Mouse (Mus musculus) retina, embryonic 14.5 days (tissue): ENCODE results near the gene Anapc2.

Experiments used
- DNase-seq: peaks from one replicate; pipeline ENCODE4 v3.0.0-alpha.2; 2015; ENCODE audit warnings: low spot score

Anapc2 gene

DNA sequence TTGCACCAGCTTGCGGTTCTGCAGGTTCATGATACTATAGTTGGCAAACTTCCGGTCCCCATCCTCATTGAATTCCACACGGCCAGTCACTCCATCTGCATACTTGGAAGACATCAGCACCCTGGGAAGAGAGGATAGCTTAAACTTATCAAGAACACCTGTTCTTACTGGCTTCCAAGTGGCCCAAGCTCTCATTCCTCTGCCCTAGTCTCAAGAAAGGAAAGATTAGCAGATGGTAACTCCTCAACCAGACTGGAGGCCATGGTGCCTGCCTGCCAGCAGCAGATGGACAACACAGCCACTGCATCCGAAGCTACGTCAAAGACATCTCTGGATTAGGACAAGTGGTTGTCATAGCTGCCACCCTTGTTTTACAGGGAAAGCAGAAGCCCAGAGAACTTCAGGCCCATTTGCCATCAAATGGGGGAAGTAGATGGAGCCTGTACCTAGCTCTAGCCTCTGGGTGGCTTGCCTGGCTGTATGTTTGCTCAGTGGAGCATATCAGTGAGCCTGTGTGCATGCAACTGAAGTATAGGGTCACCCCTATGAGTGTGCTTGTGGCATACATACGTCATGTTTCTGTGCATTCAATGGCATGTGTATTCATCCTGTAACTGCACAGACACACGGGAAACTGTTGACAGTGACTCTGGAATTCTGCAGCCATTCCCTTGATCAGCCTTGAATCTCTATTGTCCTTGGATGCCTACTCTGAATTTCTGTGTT, 31.8 kb downstream of the Anapc2 start:
- DNase-seq: peak; percentile 11

DNA sequence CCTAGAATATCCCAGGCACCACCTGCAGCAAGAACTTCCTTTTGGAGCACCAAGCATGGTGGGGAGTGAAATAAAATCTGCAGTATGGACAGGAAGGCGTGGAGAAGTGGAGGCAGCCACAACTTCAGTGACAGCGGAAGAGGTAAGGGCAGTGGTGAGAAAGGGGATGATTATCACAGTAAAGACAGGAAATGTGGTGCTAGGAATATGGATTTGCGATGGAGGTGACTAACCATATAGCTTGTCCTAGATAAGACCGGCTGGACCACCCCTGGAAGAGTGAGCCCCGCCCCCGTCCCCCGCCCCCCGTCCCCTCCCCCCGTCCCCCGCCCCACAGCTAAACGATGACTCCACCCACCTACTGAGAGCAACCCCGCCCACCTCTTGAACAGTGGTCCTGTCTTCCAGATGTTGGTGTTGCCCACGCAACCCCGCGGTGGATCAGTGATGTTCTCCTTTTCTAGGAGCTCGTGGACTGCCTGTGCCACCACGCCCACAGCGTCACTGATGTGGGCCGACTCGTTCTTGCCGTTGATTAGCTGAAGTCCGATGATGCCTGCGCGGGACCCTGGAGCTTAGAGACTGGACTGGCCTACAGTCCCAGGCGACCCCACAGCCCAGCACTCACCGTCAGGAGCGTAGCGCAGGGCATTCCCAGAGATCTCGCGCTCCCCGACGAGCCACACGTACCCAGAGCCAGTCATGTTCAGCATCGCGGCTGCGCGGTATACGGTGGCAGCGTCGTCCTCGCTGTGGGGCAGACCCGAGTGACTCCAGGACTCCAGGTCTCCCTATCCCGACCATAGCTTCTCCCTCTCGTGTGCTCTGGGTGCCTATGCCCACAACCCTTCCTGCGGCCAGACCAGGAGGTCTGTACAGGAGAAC, 32.6 kb downstream of the Anapc2 start:
- peak; percentile 64 for DNase-seq

DNA sequence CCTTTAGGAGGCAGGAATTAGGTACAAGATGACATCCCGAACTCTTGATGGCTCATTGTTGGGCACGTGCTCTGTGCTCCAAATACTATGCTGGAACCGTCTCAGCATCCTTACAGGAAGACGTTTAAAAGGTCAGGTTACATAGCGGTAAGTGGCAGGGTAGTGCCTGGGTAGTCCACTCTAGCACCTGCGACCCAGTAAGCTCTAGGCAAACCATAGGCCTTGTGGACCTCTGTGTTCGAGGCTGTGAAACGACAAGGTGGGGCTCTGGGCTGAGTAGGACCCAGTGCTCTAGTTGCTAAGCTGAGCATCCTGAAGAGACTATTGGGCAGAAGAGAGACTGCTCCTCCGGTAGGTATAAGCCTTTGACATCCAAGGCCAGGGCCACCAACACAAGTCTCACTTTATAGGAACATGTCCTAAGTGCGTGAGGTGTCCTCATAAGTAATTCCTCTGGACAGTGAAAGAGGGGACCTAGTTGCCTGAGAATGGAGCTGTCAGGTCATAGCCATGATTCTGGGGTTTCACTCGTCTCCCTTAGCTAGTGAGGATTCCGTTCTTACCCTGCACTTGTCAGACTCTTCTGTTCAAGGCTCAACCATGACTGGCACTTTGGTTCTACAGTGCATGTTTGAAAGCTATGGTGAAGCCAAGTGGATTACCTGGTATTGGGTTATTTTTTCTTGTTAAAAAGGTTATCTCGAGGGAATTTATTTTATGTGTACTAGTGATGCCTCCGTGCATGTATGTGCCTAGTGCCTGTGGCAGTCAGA, 33.5 kb downstream of the Anapc2 start:
- DNase-seq: no peak

DNA sequence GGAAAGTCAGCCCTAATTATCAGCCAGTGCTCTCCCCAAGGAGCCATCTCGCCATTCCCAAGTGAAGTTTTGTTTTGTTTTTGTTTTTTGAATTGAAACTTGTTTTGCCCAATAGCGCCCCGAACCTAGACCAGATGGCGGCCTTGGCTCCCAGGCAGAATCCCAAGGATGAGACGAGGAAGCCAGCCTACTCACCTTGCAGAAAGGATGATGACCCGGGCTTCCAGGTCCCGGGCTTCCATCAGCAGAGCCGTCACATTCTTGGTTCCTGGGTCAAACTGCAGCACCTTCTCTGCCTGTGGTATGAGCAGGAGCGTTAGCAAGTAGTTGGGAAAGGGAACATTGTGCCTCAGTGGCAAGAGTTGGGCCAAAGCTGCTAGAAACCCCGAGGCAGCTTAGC, 37.9 kb downstream of the Anapc2 start:
- no peak for DNase-seq

DNA sequence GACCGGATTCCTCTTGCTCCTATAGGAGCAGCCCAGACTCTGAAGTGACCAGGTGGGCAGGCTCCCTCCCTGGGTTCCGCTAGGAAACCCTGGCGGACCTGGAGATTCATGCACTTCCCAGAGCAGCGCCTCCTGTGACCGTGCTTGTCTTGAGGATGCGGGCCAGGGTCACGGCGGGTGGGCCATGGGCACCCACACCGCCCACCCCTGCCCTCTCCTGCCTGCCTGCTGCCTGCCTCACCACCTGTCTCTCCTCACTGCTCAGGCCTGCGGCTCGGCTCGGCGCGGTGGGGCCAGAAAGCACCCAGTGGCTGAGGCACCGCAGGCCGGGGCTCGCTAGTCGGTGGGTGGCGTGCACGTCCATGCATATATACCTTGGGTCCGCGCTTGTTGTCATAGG, 38.7 kb downstream of the Anapc2 start:
- DNase-seq: no peak

DNA sequence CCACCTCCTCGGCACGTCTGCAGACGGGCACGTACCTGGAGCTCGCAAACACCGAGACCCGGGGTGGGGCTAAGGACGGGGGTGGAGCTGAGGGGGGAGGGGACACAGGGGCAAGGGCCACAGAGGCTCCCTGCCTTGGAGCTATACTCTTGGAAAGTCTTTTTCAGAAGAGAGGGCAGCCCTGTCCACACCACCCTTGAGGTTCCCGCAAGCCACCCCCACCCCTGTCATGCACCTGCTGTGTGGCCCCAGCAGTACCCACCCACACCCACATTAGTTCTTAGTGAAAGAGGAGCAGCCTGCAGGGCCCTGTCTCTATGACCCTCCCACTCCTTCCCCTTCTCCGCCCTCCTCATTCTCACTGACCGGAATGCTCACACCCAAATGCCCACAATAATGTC, 39.2 kb downstream of the Anapc2 start:
- no peak for DNase-seq

DNA sequence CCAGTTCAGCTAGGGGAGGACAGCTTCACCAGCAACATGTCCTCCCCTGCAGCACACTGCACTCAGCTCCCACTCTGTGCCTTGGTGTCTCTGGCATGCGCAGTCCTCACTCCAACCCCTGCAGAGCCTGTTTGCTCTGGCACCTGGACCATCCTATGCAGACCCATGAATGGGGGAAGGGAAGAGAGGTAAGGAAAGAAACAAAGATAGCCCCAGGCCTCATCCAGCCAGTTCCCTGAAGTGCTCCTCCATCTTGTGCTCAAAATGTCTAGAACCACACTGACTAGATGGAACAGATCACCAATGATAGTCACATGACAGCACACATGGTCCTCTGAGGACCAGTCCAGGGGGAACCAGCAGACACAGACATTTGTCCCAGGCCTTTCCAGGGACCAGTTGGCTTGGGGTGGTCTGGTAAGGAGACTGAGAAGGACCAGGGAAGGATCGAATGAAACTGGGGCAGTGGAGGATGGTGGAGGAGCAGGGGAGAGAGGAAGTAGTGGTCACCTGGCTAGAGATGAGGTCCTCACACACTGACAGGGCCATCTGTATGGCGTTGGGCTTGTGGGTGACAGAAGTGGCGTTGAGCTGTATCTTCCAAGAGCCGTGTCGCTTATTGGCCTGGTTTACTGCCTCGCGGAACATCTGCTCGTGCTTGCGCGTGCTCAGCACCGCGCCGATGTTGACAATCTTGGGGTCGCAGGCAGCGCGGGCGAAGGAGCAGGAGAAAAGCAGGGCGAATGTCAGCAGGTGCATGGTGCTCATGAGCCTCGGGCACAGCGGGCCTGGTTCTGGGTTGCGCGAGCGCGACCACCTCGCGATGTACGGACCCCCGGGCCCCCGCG, 46.1 kb downstream of the Anapc2 start:
- DNase-seq: no peak

DNA sequence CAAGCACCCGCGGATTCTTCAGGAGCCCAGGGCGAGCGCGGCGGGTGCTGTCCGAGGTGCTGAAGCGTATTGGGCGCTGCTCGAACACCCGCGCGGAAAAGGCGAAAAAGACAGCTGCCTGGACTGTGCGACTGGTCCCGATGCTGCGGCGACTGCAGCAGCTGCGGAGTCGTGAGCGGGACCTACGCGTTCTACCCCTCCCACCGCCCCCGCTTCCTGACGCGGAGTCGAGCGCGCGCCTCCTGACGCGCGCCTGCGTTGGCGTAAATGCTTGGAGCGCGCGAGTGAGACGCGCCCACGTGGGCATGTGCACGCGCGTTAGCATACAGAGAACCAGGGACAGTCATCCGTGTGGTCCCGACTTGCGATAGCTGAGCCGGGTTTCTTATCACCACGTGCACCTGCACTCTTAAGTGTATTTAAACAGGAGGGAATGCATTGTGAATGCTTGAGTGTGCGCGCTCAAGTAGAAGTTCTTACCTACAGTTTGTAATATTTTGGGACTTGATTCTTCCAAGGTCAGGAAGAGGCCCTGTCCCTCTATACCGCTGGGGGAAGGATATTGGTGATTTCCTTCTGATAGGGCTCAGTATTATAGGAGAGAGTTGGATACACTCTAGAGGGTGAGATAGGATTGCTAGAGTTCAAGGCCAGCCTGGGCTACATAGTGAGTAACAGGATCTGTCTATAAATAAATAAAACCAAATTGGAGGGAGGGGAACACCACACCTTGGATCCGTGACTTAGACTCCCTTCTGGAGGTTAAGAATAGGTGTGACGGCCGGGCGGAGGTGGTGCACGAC, 46.9 kb downstream of the Anapc2 start, which contains the start of gene Grin1:
Gene Grin1, minus strand, starts transcription at position 217 of the 803 bp plus-strand sequence.
- DNase-seq: peak; percentile 77

DNA sequence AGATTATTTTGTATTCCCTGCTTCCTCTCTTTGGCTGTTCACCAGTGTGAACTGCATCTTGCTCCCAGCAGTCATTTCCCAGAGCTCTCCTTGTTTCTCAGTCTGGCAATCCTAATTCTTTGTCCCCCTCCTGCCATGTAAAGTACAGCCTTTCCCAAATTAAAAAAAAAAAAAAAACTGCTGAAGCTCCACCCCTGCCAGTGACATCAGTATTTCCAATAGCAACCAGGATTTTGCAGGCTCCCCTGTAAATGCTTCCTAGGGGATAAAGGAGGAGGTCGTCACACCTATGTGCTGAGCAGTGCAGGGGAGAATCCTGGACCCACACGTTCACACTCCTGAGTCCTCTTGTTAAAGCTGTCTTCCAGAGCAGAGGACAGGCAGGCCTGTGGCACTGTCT, 47.8 kb downstream of the Anapc2 start:
- DNase-seq: no peak

DNA sequence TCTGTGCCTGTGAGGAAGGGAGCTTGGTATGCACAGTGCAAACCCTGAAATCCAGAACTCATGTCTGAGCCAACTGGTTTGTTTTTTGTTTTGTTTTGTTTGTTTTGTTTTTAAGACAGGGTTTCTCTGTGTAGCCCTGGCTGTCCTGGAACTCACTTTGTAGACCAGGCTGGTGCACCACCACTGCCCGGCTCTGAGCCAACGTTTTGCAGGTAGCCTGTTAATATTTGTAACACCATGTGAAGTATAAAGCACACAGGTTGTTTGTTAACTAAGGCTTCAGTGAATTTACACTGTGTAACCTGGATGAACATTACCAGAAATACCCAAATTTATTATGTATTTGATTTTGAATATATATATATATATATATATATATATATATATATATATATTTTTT, 53.8 kb downstream of the Anapc2 start:
- DNase-seq: no peak

DNA sequence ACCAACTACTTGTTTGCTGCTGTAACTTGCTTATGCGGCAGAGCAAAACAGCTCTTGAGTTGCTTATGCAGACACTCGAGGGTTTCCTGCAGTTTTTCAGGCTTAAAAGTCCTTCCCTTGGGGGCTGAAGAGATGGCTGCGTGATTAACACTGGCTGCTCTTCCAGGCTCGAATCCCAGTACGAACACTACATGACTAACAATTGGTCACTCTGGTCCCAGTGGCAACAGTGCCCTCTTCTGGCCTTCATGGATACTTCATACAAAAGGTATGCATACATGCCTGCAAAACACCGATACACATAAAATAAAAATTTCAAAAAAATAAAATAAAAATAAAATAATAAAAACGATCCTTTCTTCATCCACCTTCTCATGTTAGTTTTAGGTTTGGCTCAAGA, 56.2 kb downstream of the Anapc2 start:
- DNase-seq: peak; percentile 59

DNA sequence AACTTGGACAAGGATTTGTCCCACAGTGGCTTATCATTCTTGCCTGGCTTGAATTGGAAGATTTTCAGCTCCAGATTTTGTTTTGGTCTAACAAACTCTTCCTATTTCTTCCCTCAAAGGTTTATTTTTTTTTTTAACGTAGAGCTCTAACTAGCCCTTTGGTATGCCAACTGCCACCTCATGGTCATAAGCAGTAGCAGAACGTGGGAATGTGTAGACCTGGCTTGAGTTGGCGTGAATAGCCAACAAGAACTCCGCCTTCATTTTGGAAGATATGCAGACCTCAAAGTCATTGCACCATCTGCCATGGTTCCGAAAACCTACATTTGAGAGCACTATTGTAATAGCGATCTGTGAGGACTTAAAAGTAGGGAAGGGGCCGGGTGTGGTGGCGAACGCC, 59.2 kb downstream of the Anapc2 start:
- DNase-seq: no peak

DNA sequence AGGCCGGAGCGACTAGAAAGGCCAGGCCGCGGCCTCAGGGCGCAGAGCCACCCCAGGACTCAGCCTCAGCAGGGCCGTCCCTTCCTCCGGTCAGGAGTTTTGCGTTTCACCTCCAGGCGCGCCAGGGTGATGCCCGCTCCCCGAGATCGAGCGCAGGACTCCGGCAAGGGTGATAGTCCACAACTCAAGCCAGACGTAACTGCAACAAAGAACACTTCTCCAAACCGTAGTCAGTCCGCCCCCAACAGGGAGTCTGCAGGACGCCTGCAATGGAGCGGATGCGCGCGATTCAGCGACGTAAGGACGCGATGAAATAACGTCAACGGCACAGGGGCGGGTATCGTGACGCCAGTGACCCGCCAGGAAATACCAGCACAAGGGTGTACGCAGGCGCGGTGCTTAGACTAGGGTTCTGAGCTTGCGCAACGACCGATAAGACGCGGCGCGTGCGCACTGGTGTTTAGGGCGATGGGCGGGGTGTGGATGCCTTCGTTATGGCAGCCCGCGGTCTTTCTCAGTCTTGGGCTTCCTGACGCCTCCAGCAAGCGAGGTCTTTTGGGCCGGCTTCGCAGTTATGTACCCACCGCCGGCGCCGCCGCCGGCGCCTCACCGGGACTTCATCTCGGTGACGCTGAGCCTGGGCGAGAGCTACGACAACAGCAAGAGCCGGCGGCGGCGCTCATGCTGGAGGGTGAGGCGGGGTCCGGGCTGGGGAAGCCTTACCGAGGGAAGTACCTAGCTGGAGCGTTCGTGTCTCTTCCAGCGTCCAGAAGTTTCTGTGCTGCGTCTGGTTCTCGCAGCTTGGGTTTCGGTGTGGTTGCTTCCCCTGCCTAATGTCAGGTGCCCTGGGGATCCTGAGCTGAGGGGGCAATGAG, 60.2 kb downstream of the Anapc2 start, which contains the start of gene Man1b1:
Gene Man1b1, plus strand, starts transcription at position 53 of the 875 bp plus-strand sequence.
- DNase-seq: peak; percentile 100

DNA sequence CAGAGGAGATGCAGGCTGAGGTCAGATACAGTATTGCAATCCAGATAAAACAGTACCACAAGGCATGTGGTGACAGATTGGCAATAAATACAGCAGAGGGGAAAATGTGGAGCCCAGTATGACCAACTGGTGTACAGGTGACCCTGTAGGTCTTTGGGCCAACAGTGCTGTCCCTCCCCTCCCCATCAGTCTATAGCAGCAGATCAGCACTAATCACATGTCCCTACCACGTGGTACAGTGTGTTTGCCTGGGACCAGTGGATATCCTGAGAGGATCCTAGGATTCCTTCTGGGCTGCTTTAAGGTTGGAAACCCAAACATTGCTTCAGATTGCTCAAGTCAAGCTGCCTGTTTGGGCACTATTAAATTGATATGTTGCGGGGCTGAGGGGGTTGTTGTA, 61.3 kb downstream of the Anapc2 start:
- DNase-seq: no peak
